Mouse (Mus musculus) MEL (cell line): ENCODE results near the gene Chrnb4. TPM values are rescaled to one million over a fixed set of nuclear protein-coding genes. Genes with fewer than 3 reads are reported as not detected.
A peak's percentile ranks its signal among the peaks of the same experiment; 100 is the strongest.

Source experiments
- DNase-seq: peaks from one replicate; pipeline ENCODE4 v3.0.0; 2011; ENCODE audit warnings: low read depth, low spot score
- H3K27ac ChIP-seq: 2 replicates; pipeline ENCODE4 v1.5.1; 2012; ENCODE audit warnings: low read depth, mild to moderate bottlenecking, control low read depth, low read length, moderate library complexity; ENCODE audit not compliant: control insufficient read depth
- H3K27me3 ChIP-seq, 2 experiments: fragments of 150-350 bp in 1 of 2; sonication (generic) in 1 of 2; 2 replicates each; pipeline ENCODE4 v1.6.1; 2012; ENCODE audit warnings: low read length in 2 of 2, mild to moderate bottlenecking in 2 of 2, improper control_type of control experiment in 1 of 2, moderate library complexity in 1 of 2; ENCODE audit not compliant: insufficient read depth in 2 of 2, control insufficient read depth in 1 of 2
- H3K36me3 ChIP-seq, 2 experiments: 2 replicates each; pipeline ENCODE4 v1.6.1; 2012 to 2014; ENCODE audit warnings: low read length in 2 of 2, improper control_type of control experiment in 1 of 2, inconsistent platforms in 1 of 2, mild to moderate bottlenecking in 1 of 2; ENCODE audit not compliant: insufficient read depth in 2 of 2, control insufficient read depth in 1 of 2
- H3K4me1 ChIP-seq, 2 experiments: fragments of 150-350 bp in 1 of 2; sonication (generic) in 1 of 2; 2 replicates each; pipeline ENCODE4 v1.6.1; 2012; ENCODE audit warnings: low read length in 2 of 2, improper control_type of control experiment in 1 of 2, mild to moderate bottlenecking in 1 of 2; ENCODE audit not compliant: insufficient read depth in 2 of 2, control insufficient read depth in 1 of 2
- H3K4me3 ChIP-seq, 2 experiments: fragments of 150-350 bp in 1 of 2; sonication (generic) in 1 of 2; 2 replicates each; pipeline ENCODE4 v1.5.1; 2012; ENCODE audit warnings: low read depth in 2 of 2, low read length in 2 of 2, mild to moderate bottlenecking in 2 of 2, moderate library complexity in 2 of 2, control low read depth in 1 of 2, improper control_type of control experiment in 1 of 2; ENCODE audit not compliant: control insufficient read depth in 1 of 2, insufficient read depth in 1 of 2
- H3K79me2 ChIP-seq: 2 replicates; pipeline ENCODE4 v1.6.1; 2012; ENCODE audit warnings: mild to moderate bottlenecking, low read length, moderate library complexity; ENCODE audit not compliant: control insufficient read depth, poor library complexity, insufficient read depth
- H3K9ac ChIP-seq: 2 replicates; pipeline ENCODE4 v1.6.1; 2012; ENCODE audit warnings: low read depth, mild to moderate bottlenecking, control low read depth, low read length, moderate library complexity; ENCODE audit not compliant: control insufficient read depth, poor library complexity, severe bottlenecking
- H3K9me3 ChIP-seq: fragments of 150-350 bp; sonication (generic); replicated peaks from 2 replicates; pipeline ENCODE4 v1.6.1; 2012; ENCODE audit warnings: mild to moderate bottlenecking, low read length, improper control_type of control experiment, moderate library complexity; ENCODE audit not compliant: insufficient read depth
- BHLHE40 ChIP-seq: IDR thresholded peaks from 2 replicates; pipeline ENCODE4 v1.6.1; 2012; ENCODE audit warnings: low read depth, mild to moderate bottlenecking, inconsistent platforms, low read length, improper control_type of control experiment, borderline replicate concordance
- CHD1 ChIP-seq: IDR thresholded peaks from 2 replicates; pipeline ENCODE4 v1.6.1; 2012; ENCODE audit warnings: low read depth, mild to moderate bottlenecking, inconsistent platforms, low read length, improper control_type of control experiment
- CHD2 ChIP-seq: IDR thresholded peaks from 2 replicates; pipeline ENCODE4 v1.6.1; 2011; ENCODE audit warnings: low read length, improper control_type of control experiment
- EP300 ChIP-seq, 2 experiments: IDR thresholded peaks; 2 replicates each; pipeline ENCODE4 v1.6.1; 2011; ENCODE audit warnings: improper control_type of control experiment in 2 of 2, low read length in 2 of 2, low read depth in 1 of 2, mild to moderate bottlenecking in 1 of 2
- ETS1 ChIP-seq: IDR thresholded peaks from 2 replicates; pipeline ENCODE4 v1.6.1; 2012; ENCODE audit warnings: low read depth, mild to moderate bottlenecking, inconsistent platforms, low read length, improper control_type of control experiment, moderate library complexity
- HCFC1 ChIP-seq: IDR thresholded peaks from 2 replicates; pipeline ENCODE4 v1.6.1; 2012; ENCODE audit warnings: low read depth, mild to moderate bottlenecking, inconsistent platforms, low read length, improper control_type of control experiment, moderate library complexity
- KAT2A ChIP-seq: conservative IDR thresholded peaks from 2 replicates; pipeline ENCODE4 v1.6.1; 2012; ENCODE audit warnings: low read depth, low read length, improper control_type of control experiment, inconsistent platforms
- MAX ChIP-seq: IDR thresholded peaks from 2 replicates; pipeline ENCODE4 v1.6.1; 2011; ENCODE audit warnings: low read length, improper control_type of control experiment
- MXI1 ChIP-seq: IDR thresholded peaks from 2 replicates; pipeline ENCODE4 v1.6.1; 2011; ENCODE audit warnings: mild to moderate bottlenecking, low read depth, low read length, improper control_type of control experiment
- MYB ChIP-seq: IDR thresholded peaks from 2 replicates; pipeline ENCODE4 v1.6.1; 2011; ENCODE audit warnings: mild to moderate bottlenecking, low read depth, low read length, improper control_type of control experiment
- NELFE ChIP-seq: IDR thresholded peaks from 2 replicates; pipeline ENCODE4 v1.6.1; 2011; ENCODE audit warnings: low read depth, low read length, improper control_type of control experiment
- POLR2A ChIP-seq, 2 experiments: IDR thresholded peaks; 2 replicates each; pipeline ENCODE4 v1.6.1; 2011 to 2012; ENCODE audit warnings: low read length in 2 of 2, mild to moderate bottlenecking in 2 of 2, control low read depth in 1 of 2, improper control_type of control experiment in 1 of 2, low read depth in 1 of 2, moderate library complexity in 1 of 2; ENCODE audit not compliant: control insufficient read depth in 1 of 2, insufficient read depth in 1 of 2, poor library complexity in 1 of 2
- POLR2AphosphoS5 ChIP-seq: IDR thresholded peaks from 2 replicates; pipeline ENCODE4 v1.6.1; 2012; ENCODE audit warnings: low read depth, borderline replicate concordance, mild to moderate bottlenecking, inconsistent platforms, low read length, moderate library complexity, mixed read lengths
- RAD21 ChIP-seq: IDR thresholded peaks from 2 replicates; pipeline ENCODE4 v1.6.1; 2011; ENCODE audit warnings: mild to moderate bottlenecking, low read depth, low read length, improper control_type of control experiment
- RCOR1 ChIP-seq: IDR thresholded peaks from 2 replicates; pipeline ENCODE4 v1.6.1; 2012; ENCODE audit warnings: low read depth, mild to moderate bottlenecking, inconsistent platforms, low read length, improper control_type of control experiment
- SIN3A ChIP-seq: IDR thresholded peaks from 2 replicates; pipeline ENCODE4 v1.6.1; 2012; ENCODE audit warnings: low read length, improper control_type of control experiment, inconsistent platforms
- SMC3 ChIP-seq: IDR thresholded peaks from 2 replicates; pipeline ENCODE4 v1.6.1; 2011; ENCODE audit warnings: low read depth, low read length, improper control_type of control experiment
- TCF12 ChIP-seq: IDR thresholded peaks from 2 replicates; pipeline ENCODE4 v1.6.1; 2014; ENCODE audit warnings: low read depth, mild to moderate bottlenecking, inconsistent platforms, low read length, improper control_type of control experiment, moderate library complexity
- USF1 ChIP-seq: IDR thresholded peaks from 2 replicates; pipeline ENCODE4 v1.6.1; 2014; ENCODE audit warnings: low read depth, mild to moderate bottlenecking, inconsistent platforms, low read length, improper control_type of control experiment, moderate library complexity
- polyA plus RNA-seq, 2 experiments: library from polyadenylated mRNA; stranded (reverse) in 1 of 2; unstranded in 1 of 2; fragments of >175 nt in 1 of 2; fragments of >200 nt in 1 of 2; gene quantifications; 2 replicates each; pipeline versions ENCODE4 v1.2.1 to v1.2.4; 2012; ENCODE audit warnings: low replicate concordance in 2 of 2, low read depth in 1 of 2; ENCODE audit not compliant: insufficient read length in 2 of 2, insufficient read depth in 1 of 2, missing spikeins in 1 of 2
- total RNA-seq: library from RNA; depleted of rRNA; stranded (reverse); fragments of 300-350 nt; gene quantifications from 2 replicates; pipeline ENCODE4 v1.2.3, GENCODE M21; 2012

Gene Chrnb4
- total and polyA plus RNA-seq, 3 experiments = 0.01 TPM; not detected in 2

GRCm38 (mm10) chr9:55023326-55023725, 25.3 kb downstream of the Chrnb4 start:
- no peaks in the 10 kb centered on the region for H3K79me2 ChIP-seq
- no peaks in the 10 kb centered on the region for H3K9me3 ChIP-seq
- TF ChIP-seq MXI1 (no peak), POLR2AphosphoS5 (no peak), RAD21 (no peak), EP300 (IDR thresholded peaks at IDR 0.05; ENCODE audit: low read depth in 1 of 2, low read length in 2 of 2) (no peak), CHD2 (no peak), TCF12 (no peak), CHD1 (no peak), HCFC1 (no peak), NELFE (no peak), MAX (no peak), POLR2A (IDR thresholded peaks at IDR 0.05; ENCODE audit: control insufficient read depth in 1 of 2, insufficient read depth in 1 of 2, low read depth in 1 of 2, low read length in 2 of 2, poor library complexity in 1 of 2) (no peak), BHLHE40 (no peak), MYB (no peak), KAT2A (no peak), ETS1 (no peak), RCOR1 (no peak), SMC3 (no peak)
- no peaks in the 10 kb centered on the region for H3K36me3 ChIP-seq
- no peak overlapping the region for H3K9ac ChIP-seq
- DNase-seq = no peak
- H3K27ac ChIP-seq = no peak overlapping the region
- no peak overlapping the region for H3K4me3 ChIP-seq
- no peaks in the 10 kb centered on the region for H3K4me1 ChIP-seq
- peaks cover 0 to 2% of the 10 kb centered on the region in 2 experiments; a peak in 3 of 4 replicates for H3K27me3 ChIP-seq

GRCm38 (mm10) chr9:55016926-55017325, 31.7 kb downstream of the Chrnb4 start:
- Histone ChIP-seq H3K9me3 (no peaks in the 10 kb centered on the region), H3K27me3 (peaks cover 0 to 4% of the 10 kb centered on the region in 2 experiments; a peak in 3 of 4 replicates), H3K27ac (no peak overlapping the region), H3K9ac (no peak overlapping the region), H3K4me3 (no peak overlapping the region), H3K4me1 (no peaks in the 10 kb centered on the region), H3K79me2 (no peaks in the 10 kb centered on the region), H3K36me3 (no peaks in the 10 kb centered on the region)
- no peak for DNase-seq
- TF ChIP-seq SIN3A (no peak), USF1 (peak; percentile 42; the same call in 1 of the 2 replicates)
